Mouse (Mus musculus): ENCODE measurements around the gene Ube2m.
"Not testable (repeated sequence)": the region's sequence is repeated elsewhere in the genome, so short reads cannot be mapped to it uniquely, and the experiment has no call there.

The Ube2m gene

GRCm38 (mm10) chr7:13037901-13038555, at the start of gene Ube2m:
Ube2m (minus strand) TSS chr7:13038275.
- peak; percentile 99 for DNase-seq (ENCODE audit: low spot score)

DNA sequence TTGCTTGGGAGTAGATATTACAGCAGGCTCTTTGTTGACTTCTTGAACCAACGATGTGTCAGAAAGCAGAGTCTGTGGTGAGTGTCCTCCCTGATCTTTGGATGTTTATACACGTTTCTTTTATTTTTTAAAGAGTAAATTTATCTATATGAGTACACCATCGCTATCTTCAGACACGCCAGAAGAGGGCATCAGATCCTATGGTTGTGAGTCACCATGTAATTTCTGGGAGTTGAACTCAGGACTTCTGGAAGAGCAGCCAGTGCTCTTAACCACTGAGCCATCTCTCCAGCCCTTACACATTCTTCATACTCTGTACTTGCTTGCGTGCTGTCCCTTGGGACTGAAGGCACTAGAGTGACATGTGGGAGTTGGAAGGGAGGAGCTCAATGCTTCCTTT, 34.2 kb upstream of the Ube2m start:
- no peak for DNase-seq (ENCODE audit: low spot score)

- DNase-seq (ENCODE audit: low spot score) = not testable (repeated sequence)
These were observed 25.3 kb upstream of the Ube2m start for GRCm38 (mm10) chr7:13063399-13063798.

DNA sequence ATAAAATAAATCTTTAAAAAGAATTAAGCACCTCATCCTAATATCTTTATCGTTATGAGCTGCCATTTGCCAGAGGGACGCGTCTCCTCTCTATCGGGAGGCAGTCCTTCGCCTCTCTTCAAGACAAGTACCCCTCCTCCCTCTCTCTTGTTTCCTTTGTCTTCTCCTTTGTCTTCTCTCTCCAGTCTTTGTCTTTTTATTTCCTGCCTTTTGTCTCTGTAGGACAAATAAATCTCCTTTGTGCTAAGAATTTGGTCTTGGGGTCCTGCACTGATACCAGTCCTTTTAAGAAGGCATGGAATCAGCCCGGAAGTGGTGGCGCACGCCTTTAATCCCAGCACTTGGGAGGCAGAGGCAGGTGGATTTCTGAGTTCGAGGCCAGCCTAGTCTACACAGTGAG, 21.5 kb upstream of the Ube2m start:
- DNase-seq (ENCODE audit: low spot score) = no peak

- no peak for DNase-seq (ENCODE audit: low spot score)
These were observed 19.0 kb upstream of the Ube2m start for GRCm38 (mm10) chr7:13056913-13057700.

GRCm38 (mm10) chr7:13054287-13055010, 16.4 kb upstream of the Ube2m start, which contains the start of gene Mzf1:
Mzf1 (minus strand) TSS chr7:13054764.
- DNase-seq (ENCODE audit: low spot score) = peak; percentile 81

DNA sequence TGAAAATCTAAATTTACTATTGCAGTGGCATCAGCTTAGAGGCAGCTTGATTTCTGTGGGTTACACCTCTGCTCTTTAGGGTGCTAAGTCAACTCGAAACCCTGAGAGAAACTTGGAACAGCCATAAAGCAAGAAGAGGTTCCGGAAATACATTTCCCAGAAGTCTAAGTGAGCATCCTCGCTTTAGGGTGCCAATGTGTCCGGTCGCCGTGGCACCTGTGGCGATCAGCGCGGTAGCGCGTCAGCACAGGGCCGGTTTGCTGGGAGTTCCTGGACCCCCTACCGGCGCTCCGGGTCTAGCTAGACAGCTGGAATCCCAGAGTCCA, 15.8 kb upstream of the Ube2m start:
- DNase-seq (ENCODE audit: low spot score) = no peak

DNA sequence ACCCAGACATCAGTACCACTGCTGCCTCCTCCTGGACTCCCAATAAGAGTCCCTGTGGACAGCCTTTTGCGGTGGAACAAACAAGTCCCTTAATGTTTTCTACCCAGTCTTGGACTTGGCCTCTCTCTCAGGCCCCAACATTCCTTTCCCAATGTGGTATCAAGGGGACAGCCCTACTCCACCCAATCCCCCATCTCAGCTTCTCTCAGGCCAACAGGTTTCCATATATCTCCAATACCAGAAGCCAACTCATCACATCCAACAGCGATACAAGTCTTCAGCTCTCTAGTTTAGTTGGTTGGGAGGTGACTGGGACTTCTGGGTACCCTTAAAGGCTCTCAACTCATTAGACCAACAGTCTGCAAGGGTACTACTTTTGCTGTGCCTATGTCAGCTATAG, 15.4 kb upstream of the Ube2m start:
- no peak for DNase-seq (ENCODE audit: low spot score)

- DNase-seq (ENCODE audit: low spot score) = no peak
These were observed 14.9 kb upstream of the Ube2m start for GRCm38 (mm10) chr7:13053001-13053400.

DNA sequence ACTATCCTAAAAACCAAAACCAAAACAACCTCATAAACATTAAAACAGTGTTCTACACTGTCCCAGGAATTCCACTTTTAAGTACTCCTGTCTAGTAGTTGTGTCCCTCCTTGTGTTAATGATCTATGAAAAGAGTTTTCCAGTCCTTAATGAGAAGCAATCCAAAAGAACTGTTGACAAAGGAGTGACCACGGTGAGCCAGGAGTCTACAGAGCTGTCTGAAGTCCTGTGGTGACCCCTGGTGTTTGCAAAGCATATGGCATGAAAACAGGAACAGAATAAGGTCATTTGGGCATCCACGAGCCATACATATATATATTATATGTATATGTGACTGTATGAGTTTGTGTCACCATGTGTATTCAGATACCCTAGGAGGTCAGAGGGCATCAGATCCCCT, 8.0 kb upstream of the Ube2m start:
- DNase-seq (ENCODE audit: low spot score) = no peak

GRCm38 (mm10) chr7:13044254-13044625, 6.2 kb upstream of the Ube2m start:
- no peak for DNase-seq (ENCODE audit: low spot score)

DNA sequence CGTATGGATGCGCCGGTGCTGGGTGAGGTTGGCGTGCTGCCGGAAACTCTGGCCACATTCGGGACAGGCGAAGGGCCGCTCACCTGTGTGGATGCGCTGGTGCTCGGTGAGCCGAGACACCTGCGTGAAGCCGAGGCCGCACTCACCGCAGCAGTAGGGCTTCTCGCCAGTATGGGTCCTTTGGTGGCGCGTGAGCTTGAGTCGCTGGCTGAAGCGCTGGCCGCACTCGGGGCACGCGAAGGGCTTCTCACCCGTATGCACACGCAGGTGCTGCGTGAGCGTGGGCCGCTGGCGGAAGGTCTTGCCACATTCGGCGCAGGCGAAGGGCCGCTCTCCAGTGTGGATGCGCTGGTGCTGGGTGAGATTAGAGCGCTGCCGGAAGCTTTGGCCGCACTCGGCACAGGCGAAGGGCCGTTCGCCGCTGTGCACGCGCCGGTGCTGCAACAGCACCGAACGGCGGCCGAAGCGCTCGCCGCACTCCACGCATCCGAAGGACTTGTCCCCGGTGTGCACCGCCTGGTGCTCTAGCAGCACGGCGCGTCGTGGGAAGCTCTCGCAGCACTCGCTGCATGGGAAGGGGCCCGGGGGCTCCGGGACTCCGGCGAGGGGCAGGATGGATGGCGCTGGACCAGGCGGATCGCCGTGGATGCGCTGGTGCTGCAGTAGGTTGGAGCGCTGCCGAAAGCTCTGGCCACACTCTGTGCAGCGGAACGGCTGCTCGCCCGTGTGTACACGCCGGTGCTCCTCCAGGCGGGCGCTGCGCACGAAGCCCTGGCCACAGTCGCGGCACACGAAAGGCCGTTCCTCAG, 5.6 kb upstream of the Ube2m start:
- DNase-seq (ENCODE audit: low spot score) = no peak

GRCm38 (mm10) chr7:13043120-13043444, 5.0 kb upstream of the Ube2m start:
- no peak for DNase-seq (ENCODE audit: low spot score)

GRCm38 (mm10) chr7:13042511-13042910, 4.4 kb upstream of the Ube2m start:
- no peak for DNase-seq (ENCODE audit: low spot score)

GRCm38 (mm10) chr7:13041256-13041655, 3.2 kb upstream of the Ube2m start:
- no peak for DNase-seq (ENCODE audit: low spot score)

DNA sequence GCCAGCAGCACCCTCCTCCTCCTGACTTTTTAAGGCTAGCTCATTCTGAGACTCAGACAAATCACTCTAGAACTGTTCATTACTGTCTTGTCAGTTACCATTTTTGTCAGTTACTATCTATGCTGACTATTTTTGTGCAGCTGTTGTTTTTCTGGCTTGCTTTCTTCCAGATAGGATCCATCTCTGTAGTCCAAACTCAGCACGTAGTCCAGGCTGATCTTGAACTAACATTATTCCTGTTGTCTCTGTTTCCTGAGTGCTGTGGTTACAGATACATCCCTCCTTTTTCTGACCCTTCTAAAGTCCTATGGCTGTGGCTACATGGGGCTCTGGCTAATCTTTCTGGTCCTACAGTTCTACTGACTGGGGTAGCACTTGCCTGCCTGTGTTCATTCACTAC, 1.1 kb upstream of the Ube2m start:
- DNase-seq (ENCODE audit: low spot score) = no peak

- no peak for DNase-seq (ENCODE audit: low spot score)
These were observed 620 bp upstream of the Ube2m start for GRCm38 (mm10) chr7:13038621-13039169.

GRCm38 (mm10) chr7:13037366-13037765, 709 bp downstream of the Ube2m start:
- DNase-seq (ENCODE audit: low spot score) = peak; percentile 32

- DNase-seq (ENCODE audit: low spot score) = no peak
These were observed 1.3 kb downstream of the Ube2m start for GRCm38 (mm10) chr7:13036806-13037205.

GRCm38 (mm10) chr7:13035211-13035855, 2.7 kb downstream of the Ube2m start:
- DNase-seq (ENCODE audit: low spot score) = no peak

GRCm38 (mm10) chr7:13034148-13034977, 3.7 kb downstream of the Ube2m start, which contains the start of gene Chmp2a:
Chmp2a (minus strand) TSS chr7:13034807.
- peak; percentile 96 for DNase-seq (ENCODE audit: low spot score)

Measured in ovary, postnatal 10 days (tissue).